Mouse (Mus musculus): ENCODE results near the gene Retn. TPM values are rescaled to one million over a fixed set of nuclear protein-coding genes. Genes with fewer than 3 reads are reported as not detected.

The Retn gene
- 1 to 10 TPM; 1.7 to 5.2 TPM for total RNA-seq (2021)
- long read RNA-seq, experiment 1, partial matches to known transcripts: 0 of 3 reads
- long read RNA-seq, experiment 1, other reads (novel, unspliced or antisense): 0 of 3 reads
- long read RNA-seq, experiment 2, partial matches to known transcripts: 0 of 3 reads
- long read RNA-seq, experiment 2, other reads (novel, unspliced or antisense): 0 of 3 reads

DNA sequence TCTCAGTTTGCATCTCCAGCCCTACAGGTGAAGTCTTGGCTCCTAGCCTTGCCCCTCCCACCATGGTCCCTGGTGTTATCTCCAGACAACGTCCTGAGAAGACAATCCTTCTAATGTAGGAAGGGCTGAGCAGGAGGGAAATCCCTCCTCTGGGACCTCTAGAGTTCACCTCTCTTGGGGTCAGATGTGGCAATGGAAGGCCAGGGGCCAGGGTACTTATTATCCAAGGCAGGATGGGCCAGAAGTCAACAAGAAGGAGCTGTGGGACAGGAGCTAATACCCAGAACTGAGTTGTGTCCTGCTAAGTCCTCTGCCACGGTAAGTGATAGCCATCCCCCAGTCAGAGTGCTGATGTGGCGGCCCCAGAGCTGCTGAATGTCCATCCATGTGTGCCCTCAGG, at the start of gene Retn:
Gene Retn, plus strand, starts transcription at position 245 of the 400 bp plus-strand sequence.
- intact Hi-C loops (cut with DNase I): no loop called here

GRCm38 (mm10) chr8:3606593-3606992, 49.0 kb upstream of the Retn start:
- DNase-seq: no peak
- intact Hi-C loops (cut with DNase I): no loop called here

More for the DNA sequence above, at the start of gene Retn:
- DNase-seq: no peak

DNA sequence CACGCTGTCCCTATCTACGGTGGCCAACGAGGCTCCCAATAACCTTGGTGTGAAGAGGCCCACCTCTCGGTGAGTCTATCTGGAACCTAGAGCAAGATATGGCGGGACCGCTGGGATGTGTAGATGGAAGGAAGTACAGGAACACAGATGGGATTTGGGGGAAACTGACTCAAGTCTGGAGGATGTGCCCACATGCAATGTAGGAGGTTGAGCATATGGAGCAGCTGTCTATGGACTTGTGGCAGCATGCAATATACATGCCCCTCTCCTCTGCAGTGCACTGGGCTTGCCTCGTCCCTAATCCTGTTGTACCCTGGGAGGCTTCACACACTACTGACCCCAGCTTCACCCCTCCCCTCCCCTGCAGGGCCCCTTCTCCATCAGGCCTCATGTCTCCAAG, 47.7 kb upstream of the Retn start:
- intact Hi-C loops (cut with DNase I): no loop called here
- DNase-seq: no peak

DNA sequence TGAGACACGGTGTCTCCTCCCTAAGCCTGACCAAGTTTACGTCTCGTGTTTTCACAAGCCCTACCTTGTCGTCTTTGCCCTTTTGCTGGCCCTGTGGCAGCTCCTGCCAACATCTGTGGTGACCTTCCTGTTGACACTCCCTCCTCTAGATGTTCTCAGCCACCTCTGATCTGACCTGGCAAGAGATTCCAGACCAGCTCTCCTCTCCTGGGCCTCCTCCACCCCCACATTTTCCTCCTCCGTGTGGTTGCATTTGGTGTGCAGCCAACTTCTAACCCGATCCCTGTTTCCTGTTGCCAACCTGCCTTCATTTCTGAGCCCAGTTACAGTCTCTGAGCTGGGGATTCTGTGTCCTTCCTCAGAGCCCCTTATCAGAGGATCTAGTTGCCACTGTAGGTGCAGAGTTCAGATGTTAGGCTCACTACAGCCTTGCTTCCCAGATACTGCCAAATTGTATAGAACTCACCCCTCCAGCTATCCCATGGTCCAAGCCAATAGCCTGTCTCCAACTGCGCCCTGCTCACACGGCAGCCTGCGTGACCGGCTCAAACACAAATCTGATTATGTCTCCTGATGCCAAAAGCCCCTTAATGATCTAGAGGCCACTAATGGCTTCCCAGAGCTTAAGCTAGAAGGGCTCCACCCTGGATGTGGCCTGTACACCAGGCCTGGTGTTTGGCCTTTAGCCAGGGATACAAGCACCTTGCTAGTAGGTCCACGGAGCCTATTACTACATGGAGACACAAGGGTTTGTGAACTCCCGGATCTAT, 46.3 kb upstream of the Retn start:
- DNase-seq: no peak
- intact Hi-C loops (cut with DNase I): no loop called here

- intact Hi-C loops (cut with DNase I): no loop called here
- no peak for DNase-seq
These were observed 45.8 kb upstream of the Retn start for GRCm38 (mm10) chr8:3609816-3610150.

GRCm38 (mm10) chr8:3621199-3621970, 34.2 kb upstream of the Retn start, which contains the start of the genes Xab2 and Pet100:
TSS of gene Xab2 (minus strand) at chr8:3621316.
TSS of gene Pet100 (plus strand) at chr8:3621548.
- intact Hi-C loops (cut with DNase I): loop anchor here (5.0 to 10.0 kb wide), 2 partner anchors 56 to 157 kb away; partner anchors contain the start of genes Pex11g and Trappc5
- DNase-seq: peak; percentile 97 to 99

- no peak for DNase-seq
- intact Hi-C loops (cut with DNase I): loop anchor here (5.0 to 10.0 kb wide), 2 partner anchors 55 to 157 kb away; partner anchors contain the start of genes Pex11g and Trappc5
These were observed 33.5 kb upstream of the Retn start for GRCm38 (mm10) chr8:3622119-3622518.

- intact Hi-C loops (cut with DNase I): loop anchor here (10.0 kb wide), 1 partner anchor 161 kb away; the partner anchor contains the start of gene Pex11g
- DNase-seq: no peak
These were observed 30.1 kb upstream of the Retn start, which contains the start of gene Pcp2 for GRCm38 (mm10) chr8:3625445-3625844. TSS of gene Pcp2 (minus strand) at chr8:3625545.

DNA sequence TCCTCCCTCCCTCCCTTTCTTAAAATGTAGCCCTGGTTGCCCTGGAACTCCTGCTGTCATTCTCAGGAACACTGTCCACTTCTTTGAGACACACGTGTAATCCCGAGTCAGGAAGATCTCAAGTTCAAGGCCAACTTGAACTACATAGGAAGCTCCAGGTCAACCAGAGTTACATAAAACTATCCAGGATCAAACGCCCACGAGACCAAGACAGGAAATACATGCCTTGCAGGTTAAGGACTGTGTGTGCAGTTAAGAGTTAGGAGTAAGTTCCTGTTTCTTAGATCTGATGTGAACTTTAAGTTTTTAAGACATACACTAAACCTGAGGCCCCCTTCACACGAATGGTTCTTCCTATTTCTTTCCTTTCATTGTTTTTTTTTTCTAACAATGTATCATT, 28.6 kb upstream of the Retn start:
- intact Hi-C loops (cut with DNase I): loop anchor here (10.0 kb wide), 1 partner anchor 162 kb away; the partner anchor contains the start of gene Pex11g
- DNase-seq: no peak

DNA sequence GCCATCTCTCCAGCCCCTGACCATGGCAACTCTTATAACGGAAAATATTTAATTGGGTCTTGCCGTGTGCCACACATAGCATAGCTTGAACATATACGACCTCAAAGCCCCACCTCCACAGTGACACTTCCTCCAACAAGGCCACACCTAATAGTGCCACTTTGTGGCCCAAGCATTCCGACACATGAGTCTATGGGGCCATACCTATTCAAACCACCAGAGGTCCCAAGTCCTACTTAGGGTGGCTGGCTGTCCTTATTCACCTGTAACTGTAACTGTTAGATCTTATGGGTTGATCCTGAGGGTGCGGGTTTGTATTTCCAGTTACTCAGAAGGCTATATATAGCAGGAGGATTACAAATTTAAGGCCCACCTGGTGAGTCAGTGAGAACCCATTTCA, 27.6 kb upstream of the Retn start:
- peak in 1 of 2 experiments; percentile 30 for DNase-seq
- intact Hi-C loops (cut with DNase I): loop anchor here (10.0 kb wide), 1 partner anchor 163 kb away; the partner anchor contains the start of gene Pex11g

GRCm38 (mm10) chr8:3630647-3631477, 24.7 kb upstream of the Retn start, which contains the start of gene Stxbp2:
TSS of gene Stxbp2 (plus strand) at chr8:3630955.
- intact Hi-C loops (cut with DNase I): no loop called here
- peak; percentile 45 to 58 for DNase-seq

- no peak for DNase-seq
- intact Hi-C loops (cut with DNase I): no loop called here
These were observed 24.1 kb upstream of the Retn start for GRCm38 (mm10) chr8:3631478-3631875.

GRCm38 (mm10) chr8:3645804-3646203, 9.8 kb upstream of the Retn start:
- DNase-seq: peak in 1 of 2 experiments; percentile 36
- intact Hi-C loops (cut with DNase I): no loop called here

DNA sequence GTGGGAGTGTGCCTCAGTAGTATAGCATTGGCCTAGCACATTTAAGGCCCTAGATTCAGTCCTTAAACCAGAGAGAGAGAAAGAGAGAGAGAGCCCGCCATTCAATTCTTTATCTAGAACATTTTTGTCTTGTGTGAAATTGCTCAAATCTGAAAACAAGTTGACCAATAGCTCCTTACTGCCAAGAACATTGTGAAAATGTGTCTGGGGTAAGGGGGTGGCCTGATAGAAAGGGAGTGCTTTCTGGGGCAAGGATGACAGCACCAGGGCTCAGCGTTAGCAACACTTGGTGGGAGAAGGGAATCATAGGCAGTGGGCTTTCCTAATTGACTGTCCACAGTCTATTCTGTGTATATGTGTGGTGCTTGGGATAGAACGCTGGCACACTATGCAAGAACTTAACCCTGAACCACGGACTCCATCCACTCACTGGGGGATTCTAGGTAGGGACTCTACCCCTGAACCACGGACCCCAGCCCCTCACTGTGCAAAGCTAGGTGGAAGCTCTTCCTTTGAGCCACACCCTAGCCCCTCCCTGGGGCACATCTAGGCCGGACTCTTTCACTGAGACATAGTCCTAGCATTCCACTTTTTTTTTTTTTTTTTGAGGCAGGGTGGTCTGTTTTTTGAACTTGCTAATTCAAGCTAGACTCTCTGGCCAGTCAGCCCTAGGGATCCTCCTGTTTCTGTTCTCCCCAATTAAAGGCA, 8.6 kb upstream of the Retn start:
- intact Hi-C loops (cut with DNase I): no loop called here
- no peak for DNase-seq

DNA sequence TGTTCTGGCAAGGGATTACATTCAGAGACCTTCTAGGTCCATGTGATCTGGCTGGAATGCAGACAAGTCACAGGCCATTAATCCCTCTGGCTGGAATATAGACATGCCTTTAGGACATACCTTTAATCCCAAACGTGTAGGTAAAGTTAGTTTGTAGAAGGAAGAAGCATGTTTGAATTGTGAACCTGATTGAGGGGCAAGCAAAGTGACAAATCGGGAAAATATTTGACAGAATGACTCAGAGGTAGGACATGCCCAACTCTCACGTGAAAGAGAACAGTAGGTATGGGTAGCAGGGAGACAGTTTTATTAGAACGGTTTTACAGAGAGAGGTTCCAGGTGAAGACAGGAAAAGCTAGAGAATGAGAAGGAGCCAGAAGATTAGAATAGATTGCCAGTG, 8.0 kb upstream of the Retn start:
- intact Hi-C loops (cut with DNase I): no loop called here
- no peak for DNase-seq

DNA sequence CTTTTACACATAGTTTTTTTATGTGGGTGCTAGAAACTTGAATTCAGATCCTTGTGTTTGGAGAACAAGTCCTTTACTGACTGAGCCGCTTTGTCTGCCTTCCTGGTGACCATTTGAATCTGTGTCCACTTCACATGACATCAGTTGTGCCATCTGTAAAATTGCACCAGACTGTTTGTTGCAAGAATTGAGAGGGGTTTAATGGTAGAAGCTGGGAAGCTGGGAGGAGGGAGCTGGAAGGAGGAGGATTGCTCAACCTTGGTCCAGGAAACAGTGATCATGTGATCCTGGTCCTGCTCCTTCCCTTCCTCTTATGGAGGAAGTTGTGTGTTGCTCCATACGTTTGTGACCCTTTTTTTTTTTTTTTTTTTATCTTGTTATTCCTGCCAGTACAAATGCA, 7.3 kb upstream of the Retn start:
- no peak for DNase-seq
- intact Hi-C loops (cut with DNase I): no loop called here

DNA sequence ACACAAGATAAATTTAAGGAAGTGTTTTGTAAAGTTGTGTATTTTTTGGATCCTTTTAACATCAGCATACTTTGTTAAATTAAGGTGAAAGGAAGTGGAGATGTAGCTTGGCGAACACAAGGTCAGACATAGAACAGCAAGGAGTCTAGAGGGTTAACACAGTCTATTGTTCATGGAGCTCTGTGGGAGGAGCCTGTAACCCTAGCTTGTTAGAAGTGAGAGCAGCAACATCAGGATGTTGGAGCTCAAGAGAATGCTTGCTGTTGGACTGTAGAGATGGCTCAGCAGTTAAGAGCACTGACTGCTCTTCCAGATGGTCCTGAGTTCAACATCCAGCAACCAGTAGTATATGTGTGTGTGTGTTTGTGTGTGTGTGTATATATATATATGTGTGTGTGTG, 6.6 kb upstream of the Retn start:
- no peak for DNase-seq
- intact Hi-C loops (cut with DNase I): no loop called here

DNA sequence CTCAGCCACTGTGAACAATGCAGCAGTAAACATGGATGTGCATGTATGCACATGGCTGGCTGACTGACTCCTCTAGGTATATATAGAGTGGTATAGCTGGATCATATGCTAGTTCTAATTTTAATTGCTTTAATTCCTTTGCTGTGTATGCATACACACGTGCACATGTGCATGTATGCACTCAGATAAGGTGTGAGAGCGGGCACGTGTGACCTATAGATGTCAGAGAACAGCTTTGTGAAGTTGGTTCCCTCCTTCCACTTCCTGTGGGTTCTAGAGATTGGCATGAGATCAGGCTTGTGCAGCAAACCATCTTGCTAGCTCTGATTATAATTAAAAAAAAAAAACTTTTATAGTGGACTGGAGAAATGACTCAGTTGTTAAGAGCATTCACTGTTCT, 2.7 kb upstream of the Retn start:
- intact Hi-C loops (cut with DNase I): no loop called here
- no peak for DNase-seq

All from heart, postnatal 14 days (tissue).